Mouse (Mus musculus) cerebellum, adult 2 months (tissue): ENCODE results near the gene Kcna6.

ENCODE experiments used
- CTCF ChIP-seq: fragments of 200-500 bp; IDR thresholded peaks from 2 replicates; pipeline ENCODE4 v1.5.1; 2011; ENCODE audit warnings: low read depth, mild to moderate bottlenecking, control low read depth, low read length, moderate library complexity, borderline replicate concordance; ENCODE audit not compliant: insufficient read depth
- POLR2A ChIP-seq: fragments of 200-500 bp; IDR thresholded peaks from 2 replicates; pipeline ENCODE4 v1.6.1; 2011; ENCODE audit warnings: low read length, control low read depth, borderline replicate concordance; ENCODE audit not compliant: insufficient read depth

GRCm38 (mm10) chr6:126770146-126770731 lies 29.8 kb upstream of the Kcna6 start:
- TF ChIP-seq CTCF (no peak), POLR2A (no peak)
